Mouse (Mus musculus) G1E (cell line): ENCODE measurements around the gene Fat3.

Source experiments
- CTCF ChIP-seq: IDR thresholded peaks from 2 replicates; pipeline ENCODE4 v1.5.1; 2012; ENCODE audit warnings: low read depth, low read length, inconsistent platforms, mixed read lengths
- GATA2 ChIP-seq: IDR thresholded peaks from 2 replicates; pipeline ENCODE4 v1.6.1; 2012; ENCODE audit warnings: low read depth, low read length, inconsistent platforms, borderline replicate concordance
- TAL1 ChIP-seq: conservative IDR thresholded peaks from 2 replicates; pipeline ENCODE4 v1.6.1; 2012; ENCODE audit warnings: low read depth, low read length, inconsistent platforms, mixed read lengths

GRCm38 (mm10) chr9:15861402-15861801, 639.7 kb downstream of the Fat3 start:
- TF ChIP-seq CTCF (no peak), GATA2 (no peak), TAL1 (no peak)
